Mouse (Mus musculus) heart, postnatal 0 days (tissue): ENCODE results near the gene Pfn3.

Experiments used
- CTCF ChIP-seq: IDR thresholded peaks from 2 replicates; pipeline ENCODE4 v1.5.1; 2016; ENCODE audit warnings: antibody characterized with exemption, control low read depth, low read depth
- EP300 ChIP-seq: IDR thresholded peaks from 2 replicates; pipeline ENCODE4 v1.6.1; 2016; ENCODE audit warnings: antibody characterized with exemption, low read depth

DNA sequence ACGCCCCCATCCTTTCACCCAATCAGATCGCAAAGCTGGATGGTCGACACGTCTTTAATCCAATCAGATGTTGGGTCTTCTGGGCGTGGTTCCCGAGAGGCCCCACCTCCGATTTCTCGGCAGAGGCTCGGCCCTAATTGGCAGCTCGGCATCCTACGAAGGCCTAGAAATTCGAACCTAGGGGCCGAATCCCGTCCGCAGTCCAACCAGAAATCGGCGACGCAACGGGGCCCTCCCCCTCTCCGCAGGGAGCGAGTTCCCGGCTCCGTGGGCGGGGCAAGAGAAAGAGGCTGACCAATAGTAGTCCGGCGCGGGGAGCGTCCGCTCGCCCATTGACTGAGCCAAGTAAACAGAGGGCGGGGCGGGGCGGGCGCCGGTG, 29.9 kb upstream of the Pfn3 start, which contains the start of gene Grk6:
- TF ChIP-seq CTCF (no peak), EP300 (peak; percentile 15; the same call in 1 of the 2 replicates)
